Mouse (Mus musculus) ovary, adult 2 months (tissue): ENCODE data around the gene Ctxn2. TPM values are rescaled to one million over a fixed set of nuclear protein-coding genes. Genes with fewer than 3 reads are reported as not detected.

ENCODE experiments used
- polyA plus RNA-seq: library from polyadenylated mRNA; depleted of rRNA; stranded (reverse); fragments of >200 nt; gene quantifications from 2 replicates; pipeline ENCODE4 v1.2.3, GENCODE M21; 2012; rRNA removed

Gene Ctxn2
- polyA plus RNA-seq: not detected in 2 replicates

GRCm38 (mm10) chr2:125135903-125136811 is at the start of gene Ctxn2:
Gene Ctxn2 (plus strand): TSS chr2:125136692.

GRCm38 (mm10) chr2:125123477-125123852 is 13.0 kb upstream of the Ctxn2 start, which contains the start of gene Myef2:
Gene Myef2 (minus strand): TSS chr2:125123661.

GRCm38 (mm10) chr2:125152388-125152787 is 15.9 kb downstream of the Ctxn2 start, which contains the start of gene Slc12a1:
Gene Slc12a1 (plus strand): TSS chr2:125152505.

Other genes starting within 250 kb of the Ctxn2 start
- 1.5 and 1.7 TPM in 2 replicates for gene Slc24a5, start 68.6 kb upstream of the Ctxn2 start, polyA plus RNA-seq
- 10.4 and 22.7 TPM in 2 replicates for gene Myef2, start 13.0 kb upstream of the Ctxn2 start, polyA plus RNA-seq
- gene Slc12a1, start 15.8 kb downstream of the Ctxn2 start, polyA plus RNA-seq: not detected in 2 replicates
- gene Dut, start 110.5 kb downstream of the Ctxn2 start, polyA plus RNA-seq: 65.4 and 69.9 TPM in 2 replicates